Mouse (Mus musculus): ENCODE measurements around the gene BC016579. TPM values are rescaled to one million over a fixed set of nuclear protein-coding genes. Genes with fewer than 3 reads are reported as not detected.

BC016579 gene
- not detected for polyA plus RNA-seq (2017; shearing (Covaris generic))

DNA sequence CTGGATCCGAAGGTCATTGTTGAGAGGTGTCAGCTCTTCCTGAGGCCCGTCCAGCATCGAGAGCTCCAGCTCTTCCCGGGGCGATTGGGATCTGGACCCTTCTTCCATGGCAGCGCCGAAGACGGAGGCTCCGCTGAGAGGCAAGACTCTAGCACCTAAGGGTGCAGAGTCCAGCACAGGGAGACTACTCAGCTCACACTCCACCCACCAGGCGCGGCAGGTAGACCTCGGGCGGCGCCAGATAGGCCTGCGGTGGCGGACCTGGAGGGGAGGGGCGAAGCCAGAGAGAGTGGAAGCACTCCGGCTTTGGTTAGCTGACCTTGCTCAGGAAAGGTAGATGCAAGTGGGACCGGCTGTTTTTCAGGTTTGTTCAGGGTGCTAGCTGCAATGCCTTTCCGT, at the start of gene BC016579:
Gene BC016579 (minus strand): TSS at position 135 of the 399 bp plus-strand sequence.

DNA sequence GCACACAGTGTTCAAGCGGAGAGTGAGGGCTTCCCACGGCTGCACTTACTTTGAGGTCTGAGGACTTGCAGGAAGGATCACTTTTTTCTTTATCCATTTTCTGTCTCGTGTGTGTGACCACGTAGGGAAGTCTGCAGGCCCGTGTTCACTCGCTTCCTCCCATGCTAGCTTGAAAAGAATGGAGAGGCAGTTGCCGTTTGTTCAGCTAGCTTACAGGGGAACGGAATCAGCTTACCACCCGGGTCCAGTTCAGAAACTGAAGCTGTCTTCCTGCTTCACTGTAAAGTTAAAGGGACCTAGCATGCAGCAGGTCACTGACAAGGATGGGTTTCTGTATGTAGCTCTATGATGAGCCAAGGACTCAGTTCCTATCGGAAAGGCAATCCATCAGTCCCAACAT, 39.7 kb upstream of the BC016579 start, which contains the start of gene Tmprss7:
Gene Tmprss7 (minus strand): TSS at position 101 of the 400 bp plus-strand sequence.

DNA sequence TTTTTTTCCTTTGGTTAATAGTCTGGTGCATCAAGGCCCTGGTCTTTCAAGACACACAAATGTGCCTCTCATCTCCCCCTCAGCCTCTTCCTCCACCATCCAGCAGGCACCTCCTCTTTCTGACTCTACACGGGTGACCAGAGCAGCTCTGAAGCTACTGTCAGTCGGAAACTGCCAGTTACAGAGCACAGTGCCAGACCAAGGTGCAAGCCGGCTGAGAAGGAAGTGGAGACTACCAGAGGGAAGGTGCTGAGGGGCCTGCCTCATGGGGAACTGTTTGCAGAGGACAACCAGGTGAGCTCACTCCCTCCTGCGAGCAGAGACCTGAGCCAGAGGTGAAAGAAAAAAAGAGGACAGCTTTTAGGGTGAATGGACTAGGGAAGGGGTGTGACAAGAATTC, 43.6 kb downstream of the BC016579 start, which contains the start of gene Gcsam:
Gene Gcsam (plus strand): TSS at position 114 of the 400 bp plus-strand sequence.

Other genes with a start within 250 kb of the BC016579 start
- gene Cd200, start 245.0 kb downstream of the BC016579 start, polyA plus RNA-seq (2017; shearing (Covaris generic)): 20.3 TPM
- not detected for gene Gm609, start 161.1 kb downstream of the BC016579 start, polyA plus RNA-seq (2017; shearing (Covaris generic))
- gene Gm17783, start 122.0 kb downstream of the BC016579 start, polyA plus RNA-seq (2017; shearing (Covaris generic)): not detected
- not detected for gene Slc9c1, start 118.8 kb downstream of the BC016579 start, polyA plus RNA-seq (2017; shearing (Covaris generic))
- gene Gcsam, start 43.7 kb downstream of the BC016579 start, polyA plus RNA-seq (2017; shearing (Covaris generic)): 0.15 TPM
- not detected for gene Tmprss7, start 39.6 kb upstream of the BC016579 start, polyA plus RNA-seq (2017; shearing (Covaris generic))
- gene Tagln3, start 70.5 kb upstream of the BC016579 start, polyA plus RNA-seq (2017; shearing (Covaris generic)): not detected
- gene Abhd10, start 88.9 kb upstream of the BC016579 start, polyA plus RNA-seq (2017; shearing (Covaris generic)): 32.6 TPM

Data from effector memory CD4-positive, alpha-beta T cell, adult 5 months (primary cell).